Mouse (Mus musculus): ENCODE data around the gene Olfr74. TPM values are rescaled to one million over a fixed set of nuclear protein-coding genes. Genes with fewer than 3 reads are reported as not detected.
"Not testable (repeated sequence)": the region's sequence is repeated elsewhere in the genome, so short reads cannot be mapped to it uniquely, and the experiment has no call there.

Olfr74 gene
- polyA plus RNA-seq (2012; rRNA removed): not detected in 2 replicates

GRCm38 (mm10) chr2:87974563-87974962 is at the start of gene Olfr74:
Gene Olfr74, minus strand, starts transcription at chr2:87974663.
- no peak for DNase-seq (ENCODE audit: extremely low spot score in 1 of 2, low spot score in 1 of 2)

GRCm38 (mm10) chr2:88022474-88022873 is 48.0 kb upstream of the Olfr74 start, which contains the start of gene Olfr1161:
Gene Olfr1161, plus strand, starts transcription at chr2:88022774.
- DNase-seq (ENCODE audit: extremely low spot score in 1 of 2, low spot score in 1 of 2): not testable (repeated sequence)

GRCm38 (mm10) chr2:88007515-88008318 is 33.3 kb upstream of the Olfr74 start, which contains the start of gene Olfr1160:
Gene Olfr1160, minus strand, starts transcription at chr2:88008268.
- DNase-seq (ENCODE audit: extremely low spot score in 1 of 2, low spot score in 1 of 2): no peak

- DNase-seq (ENCODE audit: extremely low spot score in 1 of 2, low spot score in 1 of 2): no peak
These were observed 15.3 kb upstream of the Olfr74 start, which contains the start of gene Olfr1158 for GRCm38 (mm10) chr2:87989813-87990212. Gene Olfr1158, plus strand, starts transcription at chr2:87990113.

- DNase-seq (ENCODE audit: extremely low spot score in 1 of 2, low spot score in 1 of 2): no peak
These were observed 6.3 kb downstream of the Olfr74 start, which contains the start of gene Olfr1157 for GRCm38 (mm10) chr2:87968199-87968598. Gene Olfr1157, minus strand, starts transcription at chr2:87968299.

- no peak for DNase-seq (ENCODE audit: extremely low spot score in 1 of 2, low spot score in 1 of 2)
These were observed 21.5 kb downstream of the Olfr74 start, which contains the start of gene Olfr1156 for GRCm38 (mm10) chr2:87953000-87953399. Gene Olfr1156, minus strand, starts transcription at chr2:87953100.

GRCm38 (mm10) chr2:87945037-87945436 is 29.4 kb downstream of the Olfr74 start, which contains the start of gene Olfr1155:
Gene Olfr1155, minus strand, starts transcription at chr2:87945137.
- DNase-seq (ENCODE audit: extremely low spot score in 1 of 2, low spot score in 1 of 2): no peak

Other genes starting within 250 kb of the Olfr74 start
- not detected in 2 replicates for gene Olfr1138, start 234.7 kb downstream of the Olfr74 start, polyA plus RNA-seq (2012; rRNA removed)
- gene Olfr1140, start 230.9 kb downstream of the Olfr74 start, polyA plus RNA-seq (2012; rRNA removed): 0.13 TPM in 1 of 2 replicates, not detected in the other
- gene Olfr1141, start 220.7 kb downstream of the Olfr74 start, polyA plus RNA-seq (2012; rRNA removed): not detected in 2 replicates
- gene Olfr152, start 195.2 kb downstream of the Olfr74 start, polyA plus RNA-seq (2012; rRNA removed): 0.11 TPM in 1 of 2 replicates, not detected in the other
- gene Olfr1143, start 174.1 kb downstream of the Olfr74 start, polyA plus RNA-seq (2012; rRNA removed): not detected in 2 replicates
- not detected in 2 replicates for gene Olfr1145, start 164.8 kb downstream of the Olfr74 start, polyA plus RNA-seq (2012; rRNA removed)
- gene Olfr1148, start 144.1 kb downstream of the Olfr74 start, polyA plus RNA-seq (2012; rRNA removed): not detected in 2 replicates
- gene Olfr1150-ps1, start 130.7 kb downstream of the Olfr74 start, polyA plus RNA-seq (2012; rRNA removed): not detected in 2 replicates
- gene Olfr1151, start 118.8 kb downstream of the Olfr74 start, polyA plus RNA-seq (2012; rRNA removed): not detected in 2 replicates
- not detected in 2 replicates for gene Olfr1152, start 108.2 kb downstream of the Olfr74 start, polyA plus RNA-seq (2012; rRNA removed)
- gene Olfr1153, start 79.7 kb downstream of the Olfr74 start, polyA plus RNA-seq (2012; rRNA removed): not detected in 2 replicates
- not detected in 2 replicates for gene Olfr1154, start 69.5 kb downstream of the Olfr74 start, polyA plus RNA-seq (2012; rRNA removed)
- not detected in 2 replicates for gene Olfr1155, start 29.5 kb downstream of the Olfr74 start, polyA plus RNA-seq (2012; rRNA removed)
- not detected in 2 replicates for gene Olfr1156, start 21.6 kb downstream of the Olfr74 start, polyA plus RNA-seq (2012; rRNA removed)
- not detected in 2 replicates for gene Olfr1157, start 6.4 kb downstream of the Olfr74 start, polyA plus RNA-seq (2012; rRNA removed)
- not detected in 2 replicates for gene Olfr1158, start 15.4 kb upstream of the Olfr74 start, polyA plus RNA-seq (2012; rRNA removed)
- gene Olfr1160, start 33.6 kb upstream of the Olfr74 start, polyA plus RNA-seq (2012; rRNA removed): 0.02 TPM in 1 of 2 replicates, not detected in the other
- gene Olfr1161, start 48.1 kb upstream of the Olfr74 start, polyA plus RNA-seq (2012; rRNA removed): not detected in 2 replicates
- gene Olfr73, start 63.0 kb upstream of the Olfr74 start, polyA plus RNA-seq (2012; rRNA removed): not detected in 2 replicates
- gene Olfr1162, start 76.5 kb upstream of the Olfr74 start, polyA plus RNA-seq (2012; rRNA removed): not detected in 2 replicates
- not detected in 2 replicates for gene Olfr1163, start 97.2 kb upstream of the Olfr74 start, polyA plus RNA-seq (2012; rRNA removed)
- not detected in 2 replicates for gene Olfr1164, start 119.3 kb upstream of the Olfr74 start, polyA plus RNA-seq (2012; rRNA removed)
- not detected in 2 replicates for gene Olfr1166, start 153.6 kb upstream of the Olfr74 start, polyA plus RNA-seq (2012; rRNA removed)
- gene Olfr1167, start 180.5 kb upstream of the Olfr74 start, polyA plus RNA-seq (2012; rRNA removed): not detected in 2 replicates
- not detected in 2 replicates for gene Olfr1168, start 207.2 kb upstream of the Olfr74 start, polyA plus RNA-seq (2012; rRNA removed)